Mouse (Mus musculus) brain, embryonic 18.5 days (tissue): Measurements from ENCODE around the gene Arpc3.

ENCODE experiments used
- DNase-seq: peaks from one replicate; pipeline ENCODE4 v3.0.0-alpha.2; 2012; ENCODE audit warnings: low read depth, low spot score

Gene Arpc3

DNA sequence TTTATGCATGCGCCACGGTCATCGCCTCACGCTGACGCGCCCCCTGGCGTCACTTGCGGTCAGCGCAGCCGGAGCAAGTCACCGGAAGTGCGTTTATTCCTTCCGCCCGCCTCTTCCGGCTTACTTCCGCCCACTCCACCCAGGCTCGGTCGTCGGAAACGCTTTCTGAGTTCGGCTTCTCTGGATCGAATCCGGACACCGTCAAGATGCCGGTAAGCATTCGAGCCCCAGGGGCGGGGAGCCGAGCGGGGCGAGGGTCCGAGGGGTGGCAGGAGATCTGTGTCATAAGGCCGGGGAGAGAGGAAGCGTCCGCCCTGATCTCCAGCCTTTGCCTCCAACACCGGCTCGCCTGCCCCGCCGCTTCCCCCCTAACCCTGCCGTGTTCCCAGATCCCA, at the start of gene Arpc3:
TSS of gene Arpc3 (plus strand) at position 93 of the 395 bp plus-strand sequence.
- peak; percentile 79 for DNase-seq

DNA sequence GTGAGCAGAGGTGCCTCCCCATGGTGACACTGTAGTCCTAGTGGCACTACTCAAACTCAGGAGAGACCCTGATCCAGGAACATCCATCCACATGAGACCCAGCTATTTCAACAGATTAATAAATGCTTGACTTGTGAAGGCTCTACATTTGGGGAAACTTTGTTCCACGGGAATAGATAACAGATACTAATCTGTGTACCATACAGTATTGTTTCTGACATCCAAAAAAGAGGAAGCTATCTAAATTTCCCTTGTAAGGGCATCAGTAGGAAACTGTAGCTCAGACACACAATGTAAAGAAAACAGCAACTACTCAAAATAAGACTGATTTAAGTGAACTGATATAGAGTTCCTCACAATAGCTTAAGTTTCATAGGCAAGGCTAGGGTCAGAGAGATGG, 48.8 kb upstream of the Arpc3 start:
- DNase-seq, result no peak

DNA sequence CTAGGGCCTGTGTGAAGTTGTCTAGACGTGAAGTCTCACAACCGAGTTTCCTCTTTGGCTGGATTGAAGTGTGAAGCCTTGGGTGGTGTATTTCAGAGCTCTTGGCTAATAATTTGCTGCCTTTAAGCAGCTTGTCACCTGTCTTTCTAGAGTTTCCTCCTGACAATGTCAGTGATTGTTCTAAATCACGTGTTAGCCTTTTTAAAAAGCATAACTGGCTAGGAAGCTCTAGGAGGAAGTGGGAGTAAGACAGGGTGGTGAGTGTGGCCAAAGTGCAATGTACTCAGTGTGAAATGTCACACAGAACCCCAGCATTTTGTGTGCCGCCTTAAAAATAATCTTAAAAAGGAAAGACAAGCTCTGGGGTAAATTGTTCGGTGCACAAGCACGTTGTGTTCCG, 47.9 kb upstream of the Arpc3 start:
- no peak for DNase-seq

DNA sequence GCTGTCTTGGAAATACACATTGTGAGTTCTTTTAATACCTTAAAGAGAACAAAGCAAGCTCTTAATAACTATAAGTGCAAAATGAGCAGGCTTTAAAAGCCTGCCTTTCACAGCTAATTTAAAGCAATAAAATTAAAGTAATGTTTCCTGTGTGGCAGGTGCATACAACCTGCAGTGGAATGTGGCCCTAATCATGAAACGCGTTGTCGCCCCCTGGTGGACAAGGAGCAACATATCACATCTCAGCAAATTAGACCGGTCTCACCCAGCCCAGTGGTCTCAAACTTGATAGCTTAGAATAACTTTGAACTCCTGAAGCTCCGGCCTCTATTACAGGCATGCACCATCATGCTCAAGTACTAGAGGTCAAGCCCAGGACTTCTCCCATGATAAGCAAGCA, 47.4 kb upstream of the Arpc3 start:
- DNase-seq, result no peak

DNA sequence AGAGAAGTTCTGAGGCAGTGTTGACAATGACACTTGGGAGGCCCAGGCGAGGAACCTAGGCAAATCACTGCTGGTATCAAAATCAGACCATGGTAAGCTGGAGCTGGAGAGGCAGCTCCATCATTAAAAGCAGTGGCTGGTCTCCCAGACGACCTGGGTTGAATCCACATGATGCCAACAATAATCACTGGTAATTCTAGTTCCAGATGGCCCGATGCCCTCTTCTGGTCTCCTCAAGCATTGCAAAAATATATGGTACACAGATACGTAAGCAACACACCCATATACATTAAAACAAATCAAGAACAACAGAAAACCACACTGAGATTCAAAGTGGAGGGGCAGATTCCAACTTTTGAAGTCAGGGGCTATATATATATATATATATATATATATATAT, 45.9 kb upstream of the Arpc3 start:
- no peak for DNase-seq

DNA sequence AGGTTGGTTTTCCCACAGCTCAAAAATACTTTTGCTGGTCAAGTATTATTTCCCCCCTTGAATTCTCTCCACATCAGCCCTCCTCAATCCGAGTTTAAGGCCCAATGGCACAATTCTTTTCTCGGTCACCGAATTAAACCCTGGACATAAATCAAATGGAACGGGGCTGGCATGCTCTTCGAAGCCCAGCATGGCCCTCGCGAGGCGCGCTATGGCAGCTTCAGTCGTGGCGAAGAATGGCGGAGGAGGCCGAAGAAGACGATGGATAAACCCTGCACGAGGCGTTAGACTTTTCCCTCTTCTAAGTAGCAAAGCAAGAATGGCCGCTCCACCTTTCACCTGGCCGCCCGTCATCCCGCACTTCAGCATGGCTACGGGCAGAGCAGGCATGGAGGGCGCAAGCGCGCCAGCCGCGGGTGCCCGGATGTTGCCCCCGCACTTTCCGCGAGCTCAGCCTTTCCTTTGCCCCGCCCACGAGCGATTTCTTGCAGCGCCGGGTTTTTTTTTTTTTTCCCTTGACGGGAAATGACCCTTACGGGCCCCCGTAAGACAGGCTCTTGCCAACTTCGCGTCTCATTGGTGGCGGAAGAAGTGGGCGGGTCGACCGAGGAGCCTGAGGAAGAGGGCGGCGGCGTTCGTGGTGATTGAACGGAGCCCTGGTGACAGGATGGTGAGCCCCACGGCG, 37.7 kb upstream of the Arpc3 start, which contains the start of the genes Rad9b and Vps29:
TSS of gene Rad9b (minus strand) at position 427 of the 685 bp plus-strand sequence.
TSS of gene Vps29 (plus strand) at position 563 of the 685 bp plus-strand sequence.
- peak; percentile 99 for DNase-seq

DNA sequence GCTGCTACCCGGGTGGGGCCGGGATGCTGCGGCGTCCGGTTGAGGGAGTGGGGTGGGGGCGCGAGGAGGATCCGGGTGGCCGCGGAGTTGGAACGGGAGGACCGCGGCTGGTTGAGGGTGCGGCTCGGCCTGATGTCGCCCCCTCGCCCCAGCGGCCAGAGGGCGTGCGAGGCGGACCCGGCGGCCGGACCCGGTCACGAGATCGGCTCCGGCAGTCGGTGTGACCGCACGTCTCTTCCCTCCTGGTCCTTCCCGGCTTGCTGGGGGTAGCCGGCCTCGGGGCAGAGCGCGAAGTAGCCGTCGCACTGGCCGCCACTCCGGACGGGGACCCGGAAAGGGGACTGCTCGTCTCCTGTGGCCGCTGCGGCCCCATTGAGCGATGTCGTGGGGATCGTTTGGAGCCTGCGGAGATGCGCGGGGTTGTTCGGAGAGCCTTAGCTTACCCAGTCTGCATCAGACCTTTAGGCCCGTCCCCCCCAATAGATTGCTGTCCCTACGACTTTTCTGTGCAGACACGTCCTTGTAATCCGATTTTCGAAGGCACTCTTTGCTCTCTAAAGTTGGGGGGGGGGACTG, 37.1 kb upstream of the Arpc3 start:
- no peak for DNase-seq

DNA sequence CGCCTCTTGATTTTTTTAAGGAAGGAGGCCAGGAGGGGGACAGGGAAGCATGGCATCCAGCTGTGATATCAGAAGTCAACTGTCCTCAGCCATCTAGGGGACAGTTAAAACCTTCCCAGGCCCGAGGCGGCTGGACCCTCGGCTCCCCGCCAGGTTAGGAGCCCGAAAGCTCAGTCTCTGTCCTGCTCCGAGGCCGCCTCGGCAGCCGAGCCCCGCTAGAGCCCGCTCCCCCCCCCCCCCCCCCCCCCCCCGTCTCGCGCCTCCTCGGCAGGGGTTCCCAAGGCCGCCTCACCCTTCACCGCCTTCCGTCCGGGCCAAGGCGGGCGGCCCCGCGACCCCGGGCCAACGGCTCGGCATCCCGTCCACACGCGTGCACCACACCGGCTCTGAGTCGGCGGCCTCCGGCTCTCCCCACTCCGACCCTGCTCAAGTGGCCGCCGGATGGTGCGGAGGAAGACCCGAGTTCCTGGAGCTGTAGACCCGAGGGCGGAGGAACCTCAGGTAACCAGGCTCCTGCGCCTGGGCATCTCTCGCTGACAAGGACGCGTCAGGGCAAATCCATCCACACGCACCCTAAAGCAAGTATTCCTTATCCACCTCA, 20.0 kb upstream of the Arpc3 start, which contains the start of gene Gpn3:
TSS of gene Gpn3 (plus strand) at position 286 of the 601 bp plus-strand sequence.
- no peak for DNase-seq

DNA sequence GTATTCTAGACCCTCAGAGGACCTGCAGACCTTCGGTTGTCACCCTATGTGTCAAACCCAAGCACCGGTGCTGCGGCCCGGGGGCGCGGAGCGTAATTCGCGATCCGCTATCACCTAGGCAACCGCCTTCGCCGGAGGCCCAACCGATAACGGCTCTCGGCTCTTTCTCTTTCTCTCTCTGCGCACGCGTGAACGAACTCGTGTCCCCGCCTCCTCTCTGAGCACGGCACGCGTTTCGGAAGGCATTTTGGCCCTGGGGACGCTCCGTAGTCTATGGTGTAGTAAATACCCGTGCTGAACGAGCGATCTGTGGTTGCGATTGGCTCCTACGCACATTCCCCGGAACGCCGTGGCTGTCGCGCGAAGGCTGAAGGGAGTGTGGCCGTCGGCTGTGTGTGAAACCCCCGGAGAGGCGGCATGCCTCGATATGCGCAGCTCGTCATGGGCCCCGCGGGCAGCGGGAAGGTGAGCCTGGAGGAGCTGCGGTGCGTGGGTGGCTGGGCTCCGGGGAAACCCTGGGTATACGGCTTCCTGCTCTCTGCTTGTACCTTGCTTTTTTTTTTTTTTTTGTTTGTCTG, 19.4 kb upstream of the Arpc3 start, which contains the start of gene Fam216a:
TSS of gene Fam216a (minus strand) at position 173 of the 578 bp plus-strand sequence.
- DNase-seq, result peak; percentile 99

DNA sequence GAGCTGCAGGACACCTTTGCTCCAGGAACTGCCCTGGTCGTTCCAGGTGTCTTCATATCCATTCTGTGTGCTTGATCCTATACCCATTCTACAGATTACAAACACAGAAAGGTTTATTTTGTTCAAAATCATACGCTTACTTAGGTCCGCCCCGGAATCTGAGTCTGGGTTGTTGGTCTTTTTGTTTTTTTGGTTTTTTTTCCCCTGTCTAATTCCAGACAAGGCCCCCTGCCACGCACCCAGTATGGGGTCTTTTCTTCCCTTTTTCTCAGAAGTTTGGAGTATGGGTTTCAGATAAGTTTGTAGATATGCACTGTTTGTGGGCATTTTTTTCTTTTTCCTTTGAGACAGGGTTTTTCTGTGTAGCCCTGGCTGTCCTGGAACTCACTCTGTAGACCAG, 18.8 kb upstream of the Arpc3 start:
- no peak for DNase-seq

DNA sequence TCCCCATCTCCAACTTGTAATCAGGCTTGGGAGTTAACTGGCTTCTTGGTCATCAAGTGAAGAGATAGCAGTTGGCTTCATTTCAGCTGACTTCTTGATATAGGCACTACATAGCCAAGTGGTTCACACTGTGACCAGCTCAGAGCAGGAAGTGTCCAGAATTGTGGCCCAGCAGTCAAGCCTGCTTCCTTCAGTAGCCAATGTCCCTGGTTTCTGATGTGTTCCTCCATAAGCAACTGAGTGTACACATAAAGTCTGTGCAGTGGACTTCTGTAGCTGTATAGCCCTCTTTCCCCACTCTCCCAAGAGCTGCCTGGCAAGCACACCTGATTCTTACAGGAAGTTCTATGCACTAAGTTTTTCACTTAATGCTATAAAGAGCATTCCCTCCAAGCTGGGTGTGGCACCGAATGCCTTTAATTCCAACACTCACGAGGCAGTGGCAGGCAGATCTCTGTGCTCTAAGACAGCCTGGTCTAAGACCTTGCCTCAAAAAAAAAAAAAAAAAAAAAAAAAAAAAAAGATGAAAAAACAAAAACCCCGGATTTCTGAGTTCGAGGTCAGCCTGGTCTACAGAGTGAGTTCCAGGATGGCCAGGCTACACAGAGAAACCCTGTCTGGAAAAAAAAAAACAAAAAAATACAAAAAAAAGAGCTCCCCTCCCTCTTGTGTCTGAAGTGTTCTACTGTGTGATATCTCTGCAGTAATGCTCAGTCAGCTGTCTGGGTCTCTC, 14.4 kb upstream of the Arpc3 start:
- no peak for DNase-seq

DNA sequence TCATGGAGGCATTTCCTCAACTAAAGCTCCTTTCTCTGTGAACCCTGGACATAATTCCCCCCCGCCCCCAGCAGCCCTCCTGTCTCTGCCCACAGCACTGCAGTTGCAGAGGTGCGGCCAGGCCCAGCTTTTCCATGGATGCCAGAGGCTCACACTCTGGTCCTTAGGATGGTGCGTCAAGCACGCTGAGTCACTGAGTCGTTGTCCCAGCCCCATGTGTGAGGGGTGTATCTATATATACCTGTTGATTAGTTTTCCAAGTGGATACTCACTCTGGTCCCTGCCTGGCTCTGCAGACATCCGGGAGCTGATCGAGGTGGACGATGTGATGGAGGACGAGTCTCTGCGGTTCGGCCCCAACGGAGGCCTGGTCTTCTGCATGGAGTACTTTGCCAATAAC, 13.5 kb upstream of the Arpc3 start:
- no peak for DNase-seq

DNA sequence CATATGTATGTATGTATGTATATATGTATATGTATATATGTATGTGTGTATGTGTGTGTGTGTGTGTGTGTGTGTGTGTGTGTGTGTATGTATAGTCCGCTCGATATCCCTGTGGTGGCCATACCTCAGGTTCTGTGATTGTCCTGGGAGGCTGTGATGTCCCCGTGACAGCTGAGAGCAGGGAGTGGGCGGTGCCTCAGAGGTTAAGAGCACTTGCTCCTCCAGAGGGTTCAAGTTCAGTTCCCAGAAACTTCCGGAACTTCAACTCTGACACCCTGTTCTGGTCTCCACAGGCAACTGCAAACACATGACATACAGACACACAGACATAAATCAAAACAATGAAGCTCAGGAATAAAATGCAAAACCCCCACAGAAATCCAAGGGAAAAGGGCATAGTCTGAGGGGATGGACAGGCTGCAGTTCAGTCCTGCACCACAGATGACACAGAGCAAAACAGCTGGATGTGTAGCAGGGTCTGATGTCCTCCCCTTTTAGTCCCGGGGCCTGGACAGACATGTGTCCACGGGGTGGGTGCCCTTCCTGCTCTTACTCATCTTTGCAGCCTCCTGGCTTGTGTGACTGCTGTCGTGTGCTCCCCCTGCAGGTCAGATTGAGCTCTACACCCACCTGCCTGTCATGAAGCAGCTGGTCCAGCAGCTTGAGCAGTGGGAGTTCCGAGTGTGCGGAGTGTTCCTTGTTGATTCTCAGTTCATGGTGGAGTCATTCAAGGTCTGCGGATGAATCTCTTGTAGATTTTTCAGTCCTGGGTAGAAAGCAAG, 12.1 kb upstream of the Arpc3 start:
- DNase-seq, result no peak

DNA sequence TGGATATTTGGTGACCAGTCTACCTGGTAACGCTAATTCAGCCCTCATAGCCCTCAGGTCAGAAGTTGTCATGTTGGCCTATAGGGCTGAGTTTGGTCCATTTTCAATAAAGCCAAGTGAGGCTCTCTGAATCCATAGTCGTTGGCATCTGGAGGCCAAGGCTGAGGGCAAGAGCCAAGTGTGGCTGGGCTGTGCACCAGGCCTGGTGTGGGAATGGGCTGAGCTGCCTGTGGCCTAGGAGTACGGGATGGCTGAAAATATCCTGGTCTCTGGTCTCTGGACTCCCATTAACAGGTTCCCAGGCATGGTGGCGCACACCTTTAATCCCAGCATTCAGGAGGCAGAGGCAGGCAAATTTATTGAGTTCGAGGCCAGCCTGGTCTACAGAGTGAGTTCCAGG, 1.7 kb upstream of the Arpc3 start:
- DNase-seq, result no peak

DNA sequence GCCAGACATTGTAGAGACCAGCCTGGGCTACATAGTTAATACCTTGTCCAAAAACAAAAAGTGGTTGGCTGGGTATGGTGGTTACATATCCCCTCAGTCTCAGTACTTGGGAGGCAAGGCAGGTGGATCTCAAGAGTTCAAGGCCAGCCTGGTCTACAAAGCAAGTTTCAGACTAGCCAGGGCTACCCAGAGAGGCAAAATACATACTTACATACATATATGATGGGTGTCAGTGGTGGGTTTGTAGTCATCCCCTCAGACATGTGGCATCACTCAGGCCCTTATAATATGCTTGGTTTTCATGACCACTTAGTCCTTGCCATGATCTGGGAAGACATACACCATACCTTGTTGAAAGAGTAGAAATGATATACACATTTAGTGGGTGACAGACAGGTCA, 1.0 kb upstream of the Arpc3 start:
- no peak for DNase-seq

DNA sequence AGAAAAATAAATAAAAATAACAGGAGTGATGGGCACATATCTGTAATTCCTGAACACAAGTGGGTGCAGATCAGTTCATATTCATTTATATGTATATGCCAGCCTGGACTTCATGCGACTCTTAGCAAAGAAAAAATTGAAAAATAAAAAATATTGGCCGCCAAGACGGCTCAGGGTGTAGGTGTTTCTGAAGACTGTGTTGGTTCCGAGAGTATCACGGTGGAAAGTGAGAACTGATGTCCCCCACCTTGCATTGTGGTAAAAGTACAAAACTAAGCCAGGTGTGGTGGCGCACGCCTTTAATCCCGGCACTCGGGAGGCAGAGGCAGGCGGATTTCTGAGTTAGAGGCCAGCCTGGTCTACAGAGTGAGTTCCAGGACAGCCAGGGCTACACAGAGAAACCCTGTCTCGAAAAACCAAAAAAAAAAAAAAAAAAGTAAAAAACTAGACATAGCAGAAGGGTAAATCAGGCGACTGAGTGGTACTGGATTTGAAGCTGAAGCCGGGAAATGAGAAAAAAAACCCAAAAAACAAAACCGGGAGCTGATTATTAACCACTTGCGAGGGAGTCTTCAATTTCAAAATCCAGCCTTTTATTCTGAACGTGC, 396 bp upstream of the Arpc3 start:
- DNase-seq, result no peak

DNA sequence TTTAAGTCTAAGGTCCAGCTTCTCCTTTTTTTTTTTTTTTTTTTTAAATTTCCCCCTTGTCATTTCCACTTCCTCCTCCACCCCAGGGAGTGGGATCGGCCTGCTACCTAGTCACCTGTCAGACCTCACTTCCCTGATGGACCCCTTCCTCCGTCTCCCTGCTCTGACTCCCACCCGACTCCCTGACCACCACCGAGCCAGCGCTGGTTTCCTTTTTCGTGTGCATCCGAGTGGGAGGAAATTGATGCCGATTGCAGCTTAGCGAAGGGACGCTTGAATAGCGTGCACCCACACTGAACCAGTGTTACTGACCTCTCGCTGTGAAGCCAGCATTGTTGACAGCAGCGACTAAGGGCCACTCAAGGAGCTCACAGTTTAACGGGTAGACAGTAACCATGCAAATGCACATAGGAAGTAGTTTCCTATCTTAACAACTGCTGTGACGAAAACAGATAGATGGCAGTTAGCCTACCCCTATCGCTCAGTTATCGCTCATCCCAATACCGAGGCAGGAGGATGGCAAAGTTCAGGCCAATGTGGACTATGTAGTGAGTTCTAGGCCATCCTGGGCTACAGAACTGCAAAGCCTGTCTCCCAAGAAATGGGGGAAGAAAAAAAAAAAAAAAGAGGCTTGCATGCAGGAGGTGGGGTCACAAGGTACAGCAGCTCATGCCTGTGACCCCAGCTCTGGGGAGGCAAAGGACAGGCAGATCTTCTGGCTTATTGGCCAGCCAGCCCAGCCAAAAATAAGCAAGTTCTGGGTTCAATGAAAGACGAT, 738 bp downstream of the Arpc3 start:
- DNase-seq, result no peak

DNA sequence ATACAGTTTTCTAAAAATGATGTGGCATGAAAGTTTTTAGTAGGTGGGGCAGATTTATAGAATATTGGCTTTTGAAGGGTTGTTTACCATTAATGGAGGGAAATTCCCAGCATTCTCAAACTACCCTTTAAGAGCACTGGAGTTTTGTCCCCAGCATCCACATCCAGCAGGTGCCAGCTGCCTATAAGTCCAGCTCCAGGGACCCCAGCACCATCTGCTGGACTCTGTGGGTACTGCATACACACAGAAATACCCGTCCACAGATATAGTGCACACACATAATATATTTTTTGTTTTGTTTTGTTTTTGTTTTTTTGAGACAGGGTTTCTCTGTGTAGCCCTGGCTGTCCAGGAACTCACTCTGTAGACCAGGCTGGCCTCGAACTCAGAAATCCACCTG, 2.2 kb downstream of the Arpc3 start:
- DNase-seq, result no peak

DNA sequence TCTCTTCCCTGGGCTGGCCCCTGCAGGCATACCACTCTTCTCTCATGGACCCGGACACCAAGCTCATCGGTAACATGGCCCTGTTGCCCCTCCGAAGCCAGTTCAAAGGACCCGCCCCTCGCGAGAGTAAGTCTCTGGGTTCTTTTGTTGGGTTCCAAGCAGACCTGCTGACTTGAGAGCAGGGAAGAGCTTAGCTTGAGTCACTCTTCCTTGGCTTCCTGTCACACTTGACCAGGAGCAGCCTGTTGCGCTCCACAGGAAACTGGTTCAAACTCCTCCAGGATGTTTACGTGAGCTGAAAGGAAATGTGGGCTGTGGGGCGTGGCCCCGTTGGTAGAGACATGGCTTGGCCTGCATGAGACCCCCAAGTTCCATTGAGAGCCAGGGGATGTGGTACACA, 5.1 kb downstream of the Arpc3 start:
- DNase-seq, result no peak

DNA sequence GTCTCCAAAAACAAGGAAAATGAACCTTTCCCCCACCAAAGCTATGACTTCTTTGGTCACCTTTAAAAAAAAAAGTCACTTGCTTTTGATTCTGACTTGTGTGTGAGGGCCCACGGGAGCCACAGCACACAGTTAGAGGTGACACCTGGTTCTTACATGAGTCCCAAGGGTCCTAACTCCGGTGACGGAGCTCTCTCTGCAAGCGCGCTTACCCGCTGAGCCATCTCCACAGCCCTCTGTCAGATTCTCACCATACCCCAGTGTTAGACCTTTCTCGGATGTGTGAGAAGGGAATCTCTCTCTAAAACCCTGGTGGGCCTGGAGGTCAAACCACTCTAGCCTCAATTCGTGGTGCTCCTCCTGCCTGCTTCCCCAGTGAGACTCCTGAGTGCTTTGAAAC, 5.8 kb downstream of the Arpc3 start:
- DNase-seq, result no peak
